Mouse (Mus musculus): ENCODE measurements around the gene Polr3f.
A peak's percentile ranks its signal among the peaks of the same experiment; 100 is the strongest.

Gene Polr3f

DNA sequence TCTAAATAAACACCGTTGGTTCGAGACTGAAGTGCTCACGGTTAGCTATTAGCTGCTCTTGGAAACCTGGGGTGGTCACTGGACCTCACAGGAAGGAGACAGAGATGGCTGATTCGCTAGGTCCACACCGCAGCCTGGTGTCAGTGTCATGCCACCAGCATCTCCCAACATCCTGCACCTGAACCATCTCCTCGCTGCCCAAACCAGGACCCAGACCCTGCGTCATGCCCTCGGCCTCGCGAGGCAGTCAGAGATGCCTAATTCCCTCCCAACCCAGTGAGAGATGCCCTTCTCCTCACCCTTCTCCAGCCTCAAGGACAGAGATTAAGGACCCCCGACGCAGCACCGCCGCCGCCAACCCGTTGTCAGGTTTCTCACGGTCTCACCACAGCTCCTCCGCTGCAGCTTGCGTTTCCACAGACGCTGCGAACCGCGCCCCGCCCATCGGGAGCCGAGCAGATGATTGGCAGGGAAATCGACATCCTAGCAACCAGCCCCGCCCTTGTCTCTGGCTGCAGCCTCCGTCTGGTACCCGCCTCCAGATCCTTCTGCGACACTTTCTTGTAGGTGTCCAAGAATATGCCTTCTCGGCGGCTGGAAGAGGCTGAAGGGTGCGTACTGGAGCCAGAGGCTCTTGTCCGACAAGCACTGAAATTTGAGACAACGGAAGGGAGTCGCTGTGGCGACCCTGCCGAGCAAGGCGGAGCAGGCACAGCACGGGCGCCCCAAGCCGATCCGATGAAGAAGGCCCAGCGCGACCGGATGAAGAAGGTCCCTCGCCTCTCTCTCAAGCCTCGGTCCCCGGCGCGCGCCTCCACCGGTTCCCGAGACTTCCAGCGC is at the start of gene Polr3f, which contains the start of gene Dzank1:
Gene Polr3f, plus strand, starts transcription at position 738 of the 840 bp plus-strand sequence.
Gene Dzank1, minus strand, starts transcription at position 434 of the 840 bp plus-strand sequence.
- DNase-seq (ENCODE audit: extremely low read depth, insufficient read length, low spot score): peak; percentile 98

DNA sequence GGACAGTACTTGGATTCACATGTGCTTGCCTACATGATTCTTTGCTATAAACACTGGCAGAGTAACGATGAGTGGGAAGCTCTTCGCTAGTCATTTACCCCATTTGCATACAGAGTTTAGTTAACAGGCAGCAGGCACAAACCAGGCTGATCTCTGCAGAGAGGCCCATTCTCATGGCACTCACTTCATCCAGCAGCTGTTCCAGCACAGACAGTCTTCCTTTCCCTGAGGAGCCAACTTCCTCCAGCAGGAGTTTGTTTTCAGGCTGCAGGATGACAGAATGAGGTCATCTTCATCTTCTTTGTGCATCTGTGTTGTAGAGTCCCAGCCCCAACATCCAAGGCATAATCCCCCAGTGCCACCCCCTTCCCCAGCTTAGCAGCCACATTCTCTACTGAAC is 48.1 kb upstream of the Polr3f start:
- DNase-seq (ENCODE audit: extremely low read depth, insufficient read length, low spot score): no peak

GRCm38 (mm10) chr2:144484084-144484483 is 43.4 kb upstream of the Polr3f start:
- DNase-seq (ENCODE audit: extremely low read depth, insufficient read length, low spot score): no peak

- DNase-seq (ENCODE audit: extremely low read depth, insufficient read length, low spot score): no peak
These were observed 42.1 kb upstream of the Polr3f start for GRCm38 (mm10) chr2:144485439-144485838.

DNA sequence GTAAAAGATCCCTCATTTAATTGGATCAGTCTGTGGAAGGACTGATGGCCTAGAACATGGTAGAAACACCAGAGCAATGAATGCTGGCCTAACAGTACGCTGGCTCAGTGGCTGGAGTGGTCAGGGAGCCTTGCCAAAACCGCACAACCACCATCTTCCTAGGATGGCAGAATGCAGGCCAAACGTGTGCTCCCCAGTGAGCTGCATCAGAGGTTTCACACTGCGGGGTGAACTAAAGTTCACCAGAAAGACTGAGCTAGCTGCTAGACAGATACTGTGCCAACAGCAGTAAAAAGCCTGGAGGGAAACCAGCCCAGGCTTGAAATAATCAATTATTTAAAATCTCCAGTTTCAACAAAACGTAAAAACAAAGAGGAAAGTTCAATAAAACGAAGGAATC is 40.0 kb upstream of the Polr3f start:
- peak; percentile 47 for DNase-seq (ENCODE audit: extremely low read depth, insufficient read length, low spot score)

DNA sequence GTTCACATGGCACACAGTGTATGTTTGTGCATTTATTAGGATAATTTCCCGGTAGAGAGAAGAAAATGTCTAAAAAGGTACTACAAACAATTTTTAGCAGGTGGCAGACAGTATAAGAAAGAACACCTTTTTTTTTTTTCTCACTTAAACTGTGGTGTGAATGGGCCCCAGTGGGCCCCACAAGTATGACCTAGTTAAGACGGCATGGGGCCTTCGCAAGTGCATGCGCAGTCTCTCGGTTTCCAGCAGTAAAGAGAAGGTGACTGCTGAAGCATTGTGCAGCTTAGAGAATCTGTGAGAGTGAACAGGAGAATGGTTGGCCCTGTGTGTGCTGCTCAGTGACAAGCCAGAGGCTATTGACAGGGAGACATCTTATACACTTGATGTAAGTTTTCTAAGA is 38.2 kb upstream of the Polr3f start:
- DNase-seq (ENCODE audit: extremely low read depth, insufficient read length, low spot score): no peak

- no peak for DNase-seq (ENCODE audit: extremely low read depth, insufficient read length, low spot score)
These were observed 25.4 kb upstream of the Polr3f start for GRCm38 (mm10) chr2:144502134-144502533.

GRCm38 (mm10) chr2:144514619-144515018 is 12.9 kb upstream of the Polr3f start:
- no peak for DNase-seq (ENCODE audit: extremely low read depth, insufficient read length, low spot score)

DNA sequence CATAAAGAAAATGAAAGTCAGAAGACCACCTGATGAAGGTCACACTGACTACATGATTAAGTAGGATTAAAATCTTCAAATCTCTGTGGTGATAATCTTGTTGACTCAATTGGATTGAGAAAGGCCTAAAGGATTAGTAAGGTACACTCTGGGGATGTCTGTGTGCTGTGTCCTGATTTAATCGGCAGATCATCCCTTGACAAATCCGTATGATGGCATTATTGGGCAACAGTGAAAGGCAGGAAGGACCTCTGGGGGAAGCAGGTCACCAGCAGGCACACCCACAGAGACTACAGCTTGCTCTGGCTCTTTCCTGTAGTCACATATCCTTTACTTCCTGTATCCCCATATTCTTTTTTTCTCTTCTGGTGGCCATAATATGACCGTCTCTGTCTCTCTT is 7.7 kb upstream of the Polr3f start:
- DNase-seq (ENCODE audit: extremely low read depth, insufficient read length, low spot score): no peak

DNA sequence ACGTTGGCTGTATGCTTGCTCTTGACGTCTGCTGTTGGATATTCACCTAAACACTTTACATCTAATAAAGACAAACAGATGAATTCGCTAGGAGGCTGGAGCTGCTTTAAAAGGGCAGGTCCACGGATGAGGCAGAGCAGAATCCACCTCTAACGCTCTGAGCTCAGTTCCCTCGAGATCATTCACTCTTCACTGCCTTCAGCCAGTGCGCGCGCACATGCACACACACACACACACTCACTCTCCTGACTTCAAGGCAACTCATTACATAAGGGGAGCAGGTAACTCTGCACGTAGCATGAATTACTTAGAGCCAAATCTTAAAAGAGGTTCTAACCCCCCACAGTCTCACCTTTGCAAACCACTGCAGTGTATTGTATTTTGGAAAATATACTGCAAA is 1.7 kb upstream of the Polr3f start:
- no peak for DNase-seq (ENCODE audit: extremely low read depth, insufficient read length, low spot score)

DNA sequence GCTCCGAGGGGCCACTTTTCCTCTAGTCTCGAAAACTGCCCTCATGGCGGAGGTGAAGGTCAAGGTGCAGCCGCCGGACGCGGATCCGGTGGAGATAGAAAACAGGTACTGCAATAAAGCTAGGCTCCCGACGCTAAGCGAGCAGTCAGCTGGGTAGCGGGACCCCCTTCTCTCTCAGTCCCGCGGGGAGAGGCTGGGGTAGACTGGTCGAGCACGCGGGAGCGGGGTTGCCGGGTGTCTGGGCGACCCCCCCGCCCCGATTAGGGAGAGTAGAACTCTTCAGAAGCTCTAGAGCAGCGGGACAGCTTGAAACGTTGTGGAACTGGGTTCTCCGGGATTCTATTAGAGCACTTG is 280 bp downstream of the Polr3f start:
- no peak for DNase-seq (ENCODE audit: extremely low read depth, insufficient read length, low spot score)

GRCm38 (mm10) chr2:144537123-144537522 is 9.6 kb downstream of the Polr3f start:
- DNase-seq (ENCODE audit: extremely low read depth, insufficient read length, low spot score): no peak

GRCm38 (mm10) chr2:144541246-144541645 is 13.7 kb downstream of the Polr3f start:
- DNase-seq (ENCODE audit: extremely low read depth, insufficient read length, low spot score): no peak

DNA sequence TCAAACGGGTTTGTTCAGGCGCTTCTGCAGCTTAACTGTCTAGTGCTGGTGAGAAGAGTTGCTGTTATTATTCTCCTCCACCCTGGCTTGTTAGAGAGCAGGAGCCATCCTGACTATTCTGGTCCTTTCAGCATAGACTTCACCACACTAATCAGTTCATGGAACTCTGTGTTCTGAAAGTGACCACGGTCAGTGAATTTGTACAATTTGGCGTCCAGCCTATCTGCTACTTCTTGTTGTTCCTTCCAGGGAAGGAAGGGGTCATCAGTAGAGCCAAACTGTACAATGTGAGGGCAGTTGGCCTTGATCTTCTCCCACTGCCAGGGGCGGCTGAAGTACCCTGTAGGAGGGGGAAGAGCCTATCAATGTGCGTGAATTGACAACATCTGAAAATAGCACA is 16.2 kb downstream of the Polr3f start:
- no peak for DNase-seq (ENCODE audit: extremely low read depth, insufficient read length, low spot score)

- DNase-seq (ENCODE audit: extremely low read depth, insufficient read length, low spot score): no peak
These were observed 17.1 kb downstream of the Polr3f start for GRCm38 (mm10) chr2:144544630-144545029.

DNA sequence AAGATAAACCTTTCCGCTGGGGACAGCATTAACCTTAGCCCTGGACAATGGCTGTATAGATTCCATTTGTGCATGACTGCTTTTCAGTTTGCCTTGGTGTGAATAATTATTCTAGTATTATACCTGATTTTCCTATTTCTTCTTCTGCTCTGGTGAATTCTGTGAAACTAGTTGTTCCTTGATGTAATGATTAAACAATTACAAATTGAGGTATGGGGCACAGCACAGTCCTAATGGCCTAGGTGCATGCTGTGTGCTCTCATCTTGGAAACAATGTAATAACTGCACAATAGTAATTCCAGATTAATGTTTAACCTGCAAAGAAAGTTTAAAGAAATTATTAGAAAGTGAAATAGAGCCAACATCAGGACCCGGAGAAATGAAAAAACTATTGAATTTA is 17.5 kb downstream of the Polr3f start:
- no peak for DNase-seq (ENCODE audit: extremely low read depth, insufficient read length, low spot score)

DNA sequence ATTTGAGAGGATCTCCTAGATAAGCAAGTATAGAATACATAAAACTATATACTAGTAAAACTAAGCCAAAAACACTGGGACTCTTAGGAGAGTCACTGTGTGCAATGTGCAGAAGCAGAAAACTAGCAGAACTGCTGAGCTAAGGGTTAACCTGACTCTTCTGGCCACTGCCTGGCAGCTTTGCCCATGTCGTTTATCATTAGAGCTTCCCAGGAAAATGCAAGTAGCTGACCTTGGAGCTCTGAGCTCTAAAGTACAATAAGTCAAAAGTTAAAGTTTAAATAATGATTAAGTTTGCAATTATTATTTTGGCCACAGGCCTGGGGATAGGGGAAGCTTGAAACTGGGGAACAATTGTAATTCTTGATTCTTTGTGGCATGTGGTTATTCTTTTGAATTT is 18.0 kb downstream of the Polr3f start:
- no peak for DNase-seq (ENCODE audit: extremely low read depth, insufficient read length, low spot score)

DNA sequence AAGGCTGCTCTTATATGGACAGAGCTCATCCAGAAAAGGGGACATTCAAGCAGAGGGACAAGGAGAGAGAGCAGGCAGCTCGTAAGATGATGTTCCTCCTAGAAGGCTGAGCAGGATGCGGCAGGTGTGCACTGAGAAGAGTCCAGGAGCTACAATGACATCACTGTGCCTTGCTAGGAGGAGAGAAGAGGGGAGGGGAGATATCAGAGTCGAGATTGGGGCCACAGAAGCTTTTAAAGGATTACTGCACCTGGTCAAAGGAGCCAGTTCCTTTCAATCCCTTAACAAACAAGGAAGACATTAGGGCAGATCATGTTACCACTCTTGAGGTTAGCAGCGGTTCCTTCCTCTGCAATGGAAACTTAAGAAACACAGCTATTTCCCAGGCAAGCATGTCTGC is 20.0 kb downstream of the Polr3f start:
- no peak for DNase-seq (ENCODE audit: extremely low read depth, insufficient read length, low spot score)

DNA sequence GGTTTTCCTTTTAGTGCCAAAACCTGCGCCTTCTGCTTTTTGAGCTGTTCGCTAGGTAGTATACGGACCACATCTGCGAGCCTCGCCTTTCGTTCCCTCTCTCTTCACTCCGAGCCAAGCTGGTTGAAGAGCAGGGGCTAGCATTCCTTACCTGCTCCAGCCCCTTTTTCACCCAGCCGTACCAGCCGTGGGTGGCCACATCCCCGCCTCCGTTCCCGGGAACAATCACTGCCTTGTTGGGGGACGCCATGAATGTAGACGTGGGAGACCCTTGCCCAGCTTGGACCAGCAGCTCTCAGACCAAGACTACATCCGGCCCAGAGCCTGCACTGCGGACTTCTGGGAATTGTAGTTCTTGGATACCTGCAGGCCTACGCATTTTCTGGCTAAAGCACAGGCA is 23.0 kb downstream of the Polr3f start, which contains the start of gene Rbbp9:
Gene Rbbp9, minus strand, starts transcription at position 341 of the 400 bp plus-strand sequence.
- DNase-seq (ENCODE audit: extremely low read depth, insufficient read length, low spot score): peak; percentile 83

DNA sequence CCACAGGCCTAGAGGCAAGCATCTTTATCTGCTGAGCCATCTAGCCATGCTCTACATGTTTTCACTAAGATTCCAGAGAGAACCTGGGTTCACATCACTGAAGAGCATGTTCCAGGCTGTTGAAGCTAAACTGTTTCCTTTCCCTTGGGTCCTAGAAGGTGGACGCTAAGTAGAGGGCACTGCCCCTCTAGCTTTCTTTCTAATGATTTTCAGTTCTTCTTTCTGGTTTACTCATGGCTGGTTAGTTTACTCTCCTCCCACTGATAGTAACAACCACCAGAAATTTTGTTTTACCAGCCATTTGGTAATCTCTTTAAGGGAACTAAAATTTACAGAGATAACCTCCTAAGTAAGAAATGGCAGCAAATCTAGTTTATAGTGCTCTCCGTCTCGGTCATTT is 26.4 kb downstream of the Polr3f start:
- DNase-seq (ENCODE audit: extremely low read depth, insufficient read length, low spot score): no peak

- no peak for DNase-seq (ENCODE audit: extremely low read depth, insufficient read length, low spot score)
These were observed 27.8 kb downstream of the Polr3f start for GRCm38 (mm10) chr2:144555286-144555819.

DNA sequence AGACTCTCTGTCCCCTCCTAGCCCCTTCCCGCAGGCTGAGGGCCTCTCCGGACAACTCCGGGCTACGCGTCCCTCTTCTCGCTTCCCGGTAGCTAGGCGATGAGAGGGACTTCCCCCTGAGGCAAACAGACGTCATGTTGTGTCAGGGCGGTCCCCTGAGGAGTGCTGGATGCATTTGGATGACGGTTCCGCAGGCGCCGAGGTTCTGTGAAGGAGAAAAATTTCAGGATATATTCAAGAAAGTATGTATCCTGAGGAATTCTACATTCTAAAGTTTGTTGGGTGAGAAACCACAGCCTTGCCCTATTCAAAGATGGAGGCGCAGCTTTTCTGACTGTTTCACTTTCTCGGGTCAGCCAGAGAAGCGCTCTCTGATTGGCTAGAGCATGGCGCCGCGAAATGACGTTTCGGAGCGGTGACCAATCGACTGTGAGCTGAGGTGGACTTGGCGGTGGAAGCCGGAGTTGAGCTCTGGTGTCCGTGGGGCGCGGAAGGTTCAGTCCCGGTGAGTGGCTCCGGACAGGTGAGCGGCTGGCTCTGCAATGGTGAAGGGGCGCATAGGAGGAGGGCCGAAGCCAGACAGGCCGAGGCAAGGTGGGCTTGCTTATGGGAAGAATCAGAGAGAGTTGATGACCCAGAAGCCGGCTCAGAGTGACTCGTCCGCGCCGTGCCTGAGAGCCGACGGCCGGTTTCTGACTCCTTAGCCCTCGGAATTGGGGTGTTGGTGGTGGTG is 28.5 kb downstream of the Polr3f start, which contains the start of gene Sec23b:
Gene Sec23b, plus strand, starts transcription at position 410 of the 733 bp plus-strand sequence.
- DNase-seq (ENCODE audit: extremely low read depth, insufficient read length, low spot score): peak; percentile 90

Measured in 3134 (cell line).